Mouse (Mus musculus): Measurements from ENCODE around the gene Kremen1. TPM values are rescaled to one million over a fixed set of nuclear protein-coding genes. Genes with fewer than 3 reads are reported as not detected.
A peak's percentile ranks its signal among the peaks of the same experiment; 100 is the strongest.

Gene Kremen1
- total and polyA plus RNA-seq, 2 experiments from 2014 or later: 28.5 to 90.2 TPM

- TF ChIP-seq EP300 (IDR thresholded peaks at IDR 0.05; ENCODE audit: low read depth): no peak
- TF ChIP-seq CTCF (IDR thresholded peaks at IDR 0.05; ENCODE audit: low read depth): no peak
- ATAC-seq (ENCODE audit: insufficient read depth, low read depth) (no peak), DNase-seq (ENCODE audit: low spot score) (no peak)
- Histone ChIP-seq H3K4me2 (ENCODE audit: low read depth, low read length) (no peak overlapping the region; the same call in 1 of the 2 replicates), H3K9me3 (replicated peaks; ENCODE audit: control insufficient read depth, low read length) (no peaks in the 10 kb centered on the region), H3K9ac (replicated peaks; ENCODE audit: low read depth, low read length) (no peak overlapping the region), H3K27me3 (ENCODE audit: control insufficient read depth, insufficient read depth, low read length) (no peaks in the 10 kb centered on the region), H3K27ac (ENCODE audit: low read depth) (peak overlapping the region; percentile 67; the same call in 1 of the 2 replicates), H3K36me3 (replicated peaks; ENCODE audit: control insufficient read depth, insufficient read depth, low read length) (no peaks in the 10 kb centered on the region), H3K4me3 (ENCODE audit: low read depth, low read length) (no peak overlapping the region), H3K4me1 (ENCODE audit: control insufficient read depth, insufficient read depth) (peaks cover 4% of the 10 kb centered on the region; the same call in 1 of the 2 replicates)
- WGBS: 74% methylated on average over 12 of the region's 12 CpGs
Measured at GRCm38 (mm10) chr11:5177171-5177570, 84.2 kb downstream of the Kremen1 start.

- H3K9ac ChIP-seq (replicated peaks; ENCODE audit: low read depth, low read length): no peak overlapping the region
- no peaks in the 10 kb centered on the region for H3K27me3 ChIP-seq (ENCODE audit: control insufficient read depth, insufficient read depth, low read length)
- no peak for ATAC-seq (ENCODE audit: insufficient read depth, low read depth)
- H3K36me3 ChIP-seq (replicated peaks; ENCODE audit: control insufficient read depth, insufficient read depth, low read length): no peaks in the 10 kb centered on the region
- no peaks in the 10 kb centered on the region for H3K9me3 ChIP-seq (replicated peaks; ENCODE audit: control insufficient read depth, low read length)
- peaks cover 4% of the 10 kb centered on the region; the same call in 1 of the 2 replicates for H3K4me1 ChIP-seq (ENCODE audit: control insufficient read depth, insufficient read depth)
- H3K4me2 ChIP-seq (ENCODE audit: low read depth, low read length): no peak overlapping the region
- TF ChIP-seq EP300 (IDR thresholded peaks at IDR 0.05; ENCODE audit: low read depth) (no peak), CTCF (IDR thresholded peaks at IDR 0.05; ENCODE audit: low read depth) (no peak)
- H3K4me3 ChIP-seq (ENCODE audit: low read depth, low read length): no peak overlapping the region
- H3K27ac ChIP-seq (ENCODE audit: low read depth): peak overlapping the region; percentile 67; the same call in 1 of the 2 replicates
- 76% methylated on average over 8 of the region's 8 CpGs for WGBS
- no peak for DNase-seq (ENCODE audit: low spot score)
Measured at GRCm38 (mm10) chr11:5176685-5177084, 84.7 kb downstream of the Kremen1 start.

GRCm38 (mm10) chr11:5175866-5176265 lies 85.5 kb downstream of the Kremen1 start:
- WGBS: 74% methylated on average over 2 of the region's 2 CpGs
- Histone ChIP-seq H3K9ac (replicated peaks; ENCODE audit: low read depth, low read length) (no peak overlapping the region), H3K9me3 (replicated peaks; ENCODE audit: control insufficient read depth, low read length) (no peaks in the 10 kb centered on the region), H3K27me3 (ENCODE audit: control insufficient read depth, insufficient read depth, low read length) (no peaks in the 10 kb centered on the region), H3K36me3 (replicated peaks; ENCODE audit: control insufficient read depth, insufficient read depth, low read length) (no peaks in the 10 kb centered on the region), H3K4me1 (ENCODE audit: control insufficient read depth, insufficient read depth) (peaks cover 4% of the 10 kb centered on the region; the same call in 1 of the 2 replicates), H3K4me3 (ENCODE audit: low read depth, low read length) (no peak overlapping the region), H3K27ac (ENCODE audit: low read depth) (no peak overlapping the region; the same call in 1 of the 2 replicates), H3K4me2 (ENCODE audit: low read depth, low read length) (no peak overlapping the region)
- TF ChIP-seq CTCF (IDR thresholded peaks at IDR 0.05; ENCODE audit: low read depth) (no peak), EP300 (IDR thresholded peaks at IDR 0.05; ENCODE audit: low read depth) (no peak)
- ATAC-seq (ENCODE audit: insufficient read depth, low read depth): no peak
- no peak for DNase-seq (ENCODE audit: low spot score)

GRCm38 (mm10) chr11:5175141-5175540 lies 86.2 kb downstream of the Kremen1 start:
- no peak for DNase-seq (ENCODE audit: low spot score)
- ATAC-seq (ENCODE audit: insufficient read depth, low read depth): no peak
- Histone ChIP-seq H3K4me3 (ENCODE audit: low read depth, low read length) (no peak overlapping the region), H3K27ac (ENCODE audit: low read depth) (no peak overlapping the region), H3K4me2 (ENCODE audit: low read depth, low read length) (no peak overlapping the region), H3K9me3 (replicated peaks; ENCODE audit: control insufficient read depth, low read length) (no peaks in the 10 kb centered on the region), H3K9ac (replicated peaks; ENCODE audit: low read depth, low read length) (no peak overlapping the region), H3K4me1 (ENCODE audit: control insufficient read depth, insufficient read depth) (peaks cover 4% of the 10 kb centered on the region; the same call in 1 of the 2 replicates), H3K36me3 (replicated peaks; ENCODE audit: control insufficient read depth, insufficient read depth, low read length) (no peaks in the 10 kb centered on the region), H3K27me3 (ENCODE audit: control insufficient read depth, insufficient read depth, low read length) (no peaks in the 10 kb centered on the region)
- 90% methylated on average over 7 of the region's 7 CpGs for WGBS
- TF ChIP-seq CTCF (IDR thresholded peaks at IDR 0.05; ENCODE audit: low read depth) (no peak), EP300 (IDR thresholded peaks at IDR 0.05; ENCODE audit: low read depth) (no peak)

- TF ChIP-seq CTCF (IDR thresholded peaks at IDR 0.05; ENCODE audit: low read depth) (no peak), EP300 (IDR thresholded peaks at IDR 0.05; ENCODE audit: low read depth) (no peak)
Measured at GRCm38 (mm10) chr11:5172861-5173260, 88.5 kb downstream of the Kremen1 start.

GRCm38 (mm10) chr11:5167311-5167710 lies 94.0 kb downstream of the Kremen1 start:
- Histone ChIP-seq H3K4me1 (ENCODE audit: control insufficient read depth, insufficient read depth) (peaks cover 13% of the 10 kb centered on the region), H3K27ac (ENCODE audit: low read depth) (no peak overlapping the region), H3K4me2 (ENCODE audit: low read depth, low read length) (no peak overlapping the region), H3K4me3 (ENCODE audit: low read depth, low read length) (no peak overlapping the region), H3K27me3 (ENCODE audit: control insufficient read depth, insufficient read depth, low read length) (no peaks in the 10 kb centered on the region), H3K36me3 (replicated peaks; ENCODE audit: control insufficient read depth, insufficient read depth, low read length) (no peaks in the 10 kb centered on the region), H3K9me3 (replicated peaks; ENCODE audit: control insufficient read depth, low read length) (no peaks in the 10 kb centered on the region), H3K9ac (replicated peaks; ENCODE audit: low read depth, low read length) (no peak overlapping the region)
- WGBS: 82% methylated on average over 9 of the region's 9 CpGs
- DNase-seq (ENCODE audit: low spot score) (no peak), ATAC-seq (ENCODE audit: insufficient read depth, low read depth) (no peak)
- TF ChIP-seq CTCF (IDR thresholded peaks at IDR 0.05; ENCODE audit: low read depth) (no peak), EP300 (IDR thresholded peaks at IDR 0.05; ENCODE audit: low read depth) (no peak)

More at GRCm38 (mm10) chr11:5172861-5173260, 88.5 kb downstream of the Kremen1 start:
- no peak overlapping the region for H3K27ac ChIP-seq (ENCODE audit: low read depth)
- no peak for DNase-seq (ENCODE audit: low spot score)
- WGBS: 48% methylated on average over 3 of the region's 3 CpGs
- no peaks in the 10 kb centered on the region for H3K9me3 ChIP-seq (replicated peaks; ENCODE audit: control insufficient read depth, low read length)
- no peaks in the 10 kb centered on the region for H3K4me1 ChIP-seq (ENCODE audit: control insufficient read depth, insufficient read depth)
- H3K4me3 ChIP-seq (ENCODE audit: low read depth, low read length): no peak overlapping the region
- H3K4me2 ChIP-seq (ENCODE audit: low read depth, low read length): no peak overlapping the region
- no peak overlapping the region for H3K9ac ChIP-seq (replicated peaks; ENCODE audit: low read depth, low read length)
- no peaks in the 10 kb centered on the region for H3K27me3 ChIP-seq (ENCODE audit: control insufficient read depth, insufficient read depth, low read length)
- no peak for ATAC-seq (ENCODE audit: insufficient read depth, low read depth)
- H3K36me3 ChIP-seq (replicated peaks; ENCODE audit: control insufficient read depth, insufficient read depth, low read length): no peaks in the 10 kb centered on the region

Data from heart, postnatal 0 days (tissue).